Mouse (Mus musculus): ENCODE results near the gene Ppip5k2. TPM values are rescaled to one million over a fixed set of nuclear protein-coding genes. Genes with fewer than 3 reads are reported as not detected.
A peak's percentile ranks its signal among the peaks of the same experiment; 100 is the strongest.

The Ppip5k2 gene
- polyA plus RNA-seq, 1 experiment from 2014 or later, result 7.7 TPM

GRCm38 (mm10) chr1:97710520-97710919 is 59.7 kb downstream of the Ppip5k2 start:
- H3K36me3 ChIP-seq (ENCODE audit: insufficient read depth, low read length), result peaks cover 14% of the 10 kb centered on the region; the same call in 1 of the 2 replicates
- H3K4me2 ChIP-seq (replicated peaks; ENCODE audit: low read depth, low read length), result no peak overlapping the region
- H3K9me3 ChIP-seq (ENCODE audit: low read length), result no peaks in the 10 kb centered on the region
- H3K27me3 ChIP-seq (replicated peaks; ENCODE audit: insufficient read depth, low read length), result no peaks in the 10 kb centered on the region
- no peak overlapping the region for H3K27ac ChIP-seq (ENCODE audit: low read length)
- DNase-seq (ENCODE audit: low spot score) (no peak), ATAC-seq (no peak)
- H3K9ac ChIP-seq (replicated peaks; ENCODE audit: low read depth), result no peak overlapping the region
- 77% methylated on average over 3 of the region's 3 CpGs for WGBS
- H3K4me3 ChIP-seq (ENCODE audit: low read depth, low read length), result no peak overlapping the region
- H3K4me1 ChIP-seq (ENCODE audit: insufficient read depth, low read depth, low read length), result no peaks in the 10 kb centered on the region
- TF ChIP-seq CTCF (IDR thresholded peaks at IDR 0.05) (no peak), EP300 (IDR thresholded peaks at IDR 0.05) (no peak)

- Histone ChIP-seq H3K27ac (ENCODE audit: low read length) (no peak overlapping the region), H3K36me3 (ENCODE audit: insufficient read depth, low read length) (peaks cover 9% of the 10 kb centered on the region; the same call in 1 of the 2 replicates), H3K9ac (replicated peaks; ENCODE audit: low read depth) (no peak overlapping the region), H3K4me3 (ENCODE audit: low read depth, low read length) (no peak overlapping the region), H3K4me1 (ENCODE audit: insufficient read depth, low read depth, low read length) (no peaks in the 10 kb centered on the region), H3K9me3 (ENCODE audit: low read length) (no peaks in the 10 kb centered on the region), H3K4me2 (replicated peaks; ENCODE audit: low read depth, low read length) (no peak overlapping the region), H3K27me3 (replicated peaks; ENCODE audit: insufficient read depth, low read length) (no peaks in the 10 kb centered on the region)
- ATAC-seq (no peak), DNase-seq (ENCODE audit: low spot score) (no peak)
- TF ChIP-seq CTCF (IDR thresholded peaks at IDR 0.05) (no peak), EP300 (IDR thresholded peaks at IDR 0.05) (no peak)
Measured at GRCm38 (mm10) chr1:97705389-97705788, 64.8 kb downstream of the Ppip5k2 start.

- H3K9me3 ChIP-seq (ENCODE audit: low read length), result no peaks in the 10 kb centered on the region
- no peak for ATAC-seq
- H3K36me3 ChIP-seq (ENCODE audit: insufficient read depth, low read length), result peaks cover 9% of the 10 kb centered on the region; the same call in 1 of the 2 replicates
- H3K4me1 ChIP-seq (ENCODE audit: insufficient read depth, low read depth, low read length), result no peaks in the 10 kb centered on the region
- no peaks in the 10 kb centered on the region for H3K27me3 ChIP-seq (replicated peaks; ENCODE audit: insufficient read depth, low read length)
- no peak for TF ChIP-seq EP300 (IDR thresholded peaks at IDR 0.05)
- no peak for TF ChIP-seq CTCF (IDR thresholded peaks at IDR 0.05)
- H3K27ac ChIP-seq (ENCODE audit: low read length), result no peak overlapping the region
- no peak for DNase-seq (ENCODE audit: low spot score)
- no peak overlapping the region for H3K4me3 ChIP-seq (ENCODE audit: low read depth, low read length)
- no peak overlapping the region for H3K4me2 ChIP-seq (replicated peaks; ENCODE audit: low read depth, low read length)
- 84% methylated on average over 1 of the region's 1 CpGs for WGBS
- no peak overlapping the region for H3K9ac ChIP-seq (replicated peaks; ENCODE audit: low read depth)
Measured at GRCm38 (mm10) chr1:97704646-97705045, 65.6 kb downstream of the Ppip5k2 start.

GRCm38 (mm10) chr1:97698956-97699570 is 71.1 kb downstream of the Ppip5k2 start:
- no peak overlapping the region for H3K4me2 ChIP-seq (replicated peaks; ENCODE audit: low read depth, low read length)
- no peaks in the 10 kb centered on the region for H3K9me3 ChIP-seq (ENCODE audit: low read length)
- H3K4me1 ChIP-seq (ENCODE audit: insufficient read depth, low read depth, low read length), result no peaks in the 10 kb centered on the region
- H3K27me3 ChIP-seq (replicated peaks; ENCODE audit: insufficient read depth, low read length), result no peaks in the 10 kb centered on the region
- no peak overlapping the region for H3K27ac ChIP-seq (ENCODE audit: low read length)
- no peaks in the 10 kb centered on the region for H3K36me3 ChIP-seq (ENCODE audit: insufficient read depth, low read length)
- DNase-seq (ENCODE audit: low spot score) (no peak), ATAC-seq (no peak)
- 17% methylated on average over 11 of the region's 11 CpGs for WGBS
- TF ChIP-seq CTCF (IDR thresholded peaks at IDR 0.05) (no peak), EP300 (IDR thresholded peaks at IDR 0.05) (no peak)
- H3K4me3 ChIP-seq (ENCODE audit: low read depth, low read length), result no peak overlapping the region
- no peak overlapping the region for H3K9ac ChIP-seq (replicated peaks; ENCODE audit: low read depth)

- H3K9ac ChIP-seq (replicated peaks; ENCODE audit: low read depth), result no peak overlapping the region
- no peak overlapping the region for H3K27ac ChIP-seq (ENCODE audit: low read length)
- TF ChIP-seq CTCF (IDR thresholded peaks at IDR 0.05) (no peak), EP300 (IDR thresholded peaks at IDR 0.05) (no peak)
- no peaks in the 10 kb centered on the region for H3K36me3 ChIP-seq (ENCODE audit: insufficient read depth, low read length)
- no peak for ATAC-seq
- H3K4me2 ChIP-seq (replicated peaks; ENCODE audit: low read depth, low read length), result no peak overlapping the region
- WGBS, result 97% methylated on average over 1 of the region's 1 CpGs
- DNase-seq (ENCODE audit: low spot score), result no peak
- H3K4me3 ChIP-seq (ENCODE audit: low read depth, low read length), result no peak overlapping the region
- no peaks in the 10 kb centered on the region for H3K27me3 ChIP-seq (replicated peaks; ENCODE audit: insufficient read depth, low read length)
- H3K4me1 ChIP-seq (ENCODE audit: insufficient read depth, low read depth, low read length), result no peaks in the 10 kb centered on the region
- H3K9me3 ChIP-seq (ENCODE audit: low read length), result no peaks in the 10 kb centered on the region
Measured at GRCm38 (mm10) chr1:97697273-97697672, 72.9 kb downstream of the Ppip5k2 start.

- Histone ChIP-seq H3K36me3 (ENCODE audit: insufficient read depth, low read length) (no peaks in the 10 kb centered on the region), H3K9me3 (ENCODE audit: low read length) (no peaks in the 10 kb centered on the region), H3K4me2 (replicated peaks; ENCODE audit: low read depth, low read length) (no peak overlapping the region), H3K9ac (replicated peaks; ENCODE audit: low read depth) (no peak overlapping the region), H3K27ac (ENCODE audit: low read length) (no peak overlapping the region), H3K27me3 (replicated peaks; ENCODE audit: insufficient read depth, low read length) (no peaks in the 10 kb centered on the region), H3K4me1 (ENCODE audit: insufficient read depth, low read depth, low read length) (no peaks in the 10 kb centered on the region), H3K4me3 (ENCODE audit: low read depth, low read length) (no peak overlapping the region)
- TF ChIP-seq EP300 (IDR thresholded peaks at IDR 0.05), result no peak
- no peak for TF ChIP-seq CTCF (IDR thresholded peaks at IDR 0.05)
- no peak for ATAC-seq
- no peak for DNase-seq (ENCODE audit: low spot score)
Measured at GRCm38 (mm10) chr1:97693825-97694224, 76.4 kb downstream of the Ppip5k2 start.

- peak; percentile 54 for DNase-seq (ENCODE audit: low spot score)
- H3K9me3 ChIP-seq (ENCODE audit: low read length), result no peaks in the 10 kb centered on the region
- peak; percentile 57 for ATAC-seq
- TF ChIP-seq EP300 (IDR thresholded peaks at IDR 0.05) (no peak), CTCF (IDR thresholded peaks at IDR 0.05) (peak; percentile 77)
- H3K4me2 ChIP-seq (replicated peaks; ENCODE audit: low read depth, low read length), result no peak overlapping the region
- no peak overlapping the region for H3K9ac ChIP-seq (replicated peaks; ENCODE audit: low read depth)
- no peak overlapping the region for H3K27ac ChIP-seq (ENCODE audit: low read length)
- no peaks in the 10 kb centered on the region for H3K27me3 ChIP-seq (replicated peaks; ENCODE audit: insufficient read depth, low read length)
- no peaks in the 10 kb centered on the region for H3K4me1 ChIP-seq (ENCODE audit: insufficient read depth, low read depth, low read length)
- no peaks in the 10 kb centered on the region for H3K36me3 ChIP-seq (ENCODE audit: insufficient read depth, low read length)
- H3K4me3 ChIP-seq (ENCODE audit: low read depth, low read length), result no peak overlapping the region
- 9% methylated on average over 3 of the region's 3 CpGs for WGBS
Measured at GRCm38 (mm10) chr1:97688756-97689155, 81.5 kb downstream of the Ppip5k2 start.

Data from lung, postnatal 0 days (tissue).